Mouse (Mus musculus) stomach, postnatal 0 days (tissue): ENCODE results near the gene Shank3. TPM values are rescaled to one million over a fixed set of nuclear protein-coding genes. Genes with fewer than 3 reads are reported as not detected.

Experiments
- ATAC-seq: fragments of 200-750 bp; cut with Nextera tagmentation; 2 replicates; pipeline ENCODE4 v1.8.0; 2017; ENCODE audit not compliant: low FRiP score, low TSS enrichment
- DNase-seq: peaks from one replicate; pipeline ENCODE4 v3.0.0-alpha.2; 2016; ENCODE audit warnings: low spot score
- H3K27ac ChIP-seq: fragments of 300-500 bp; sonication (generic); replicated peaks from 2 replicates; pipeline ENCODE4 v1.5.1; 2014; ENCODE audit warnings: mild to moderate bottlenecking, control low read depth
- H3K27me3 ChIP-seq: fragments of 300-500 bp; sonication (generic); 2 replicates; pipeline ENCODE4 v1.6.1; 2014; ENCODE audit warnings: low read length; ENCODE audit not compliant: control insufficient read depth, insufficient read depth
- H3K36me3 ChIP-seq: fragments of 300-500 bp; sonication (generic); 2 replicates; pipeline ENCODE4 v1.6.1; 2014; ENCODE audit warnings: low read length, mixed read lengths; ENCODE audit not compliant: control insufficient read depth, insufficient read depth
- H3K4me1 ChIP-seq: fragments of 300-500 bp; sonication (generic); replicated peaks from 2 replicates; pipeline ENCODE4 v1.6.1; 2014; ENCODE audit warnings: antibody characterized with exemption; ENCODE audit not compliant: control insufficient read depth, insufficient read depth
- H3K4me2 ChIP-seq: fragments of 300-500 bp; sonication (generic); replicated peaks from 2 replicates; pipeline ENCODE4 v1.6.1; 2014; ENCODE audit warnings: low read depth, mild to moderate bottlenecking, control low read depth, moderate library complexity
- H3K4me3 ChIP-seq: fragments of 300-500 bp; sonication (generic); 2 replicates; pipeline ENCODE4 v1.5.1; 2014; ENCODE audit warnings: low read depth, low read length, control low read depth
- H3K9ac ChIP-seq: fragments of 300-500 bp; sonication (generic); 2 replicates; pipeline ENCODE4 v1.6.1; 2014; ENCODE audit warnings: mild to moderate bottlenecking, low read length, control low read depth, mixed read lengths
- H3K9me3 ChIP-seq: fragments of 300-500 bp; sonication (generic); 2 replicates; pipeline ENCODE4 v1.6.1; 2016; ENCODE audit warnings: low read length; ENCODE audit not compliant: control insufficient read depth
- CTCF ChIP-seq: IDR thresholded peaks from 2 replicates; pipeline ENCODE4 v1.5.1; 2016; ENCODE audit warnings: antibody characterized with exemption, low read depth, mild to moderate bottlenecking, moderate library complexity
- EP300 ChIP-seq: optimal IDR thresholded peaks from 2 replicates; pipeline ENCODE3; 2016; ENCODE audit warnings: antibody characterized with exemption
- WGBS: fragments of 180-500 bp; shearing (Covaris S2); extraction: QIAGEN DNeasy Blood & Tissue Kit; methylation state at CpG from one replicate; pipeline ENCODE4 v1.1.7; 2014; 5-methylcytosine and 5-hydroxymethylcytosine counted together
- polyA plus RNA-seq: library from polyadenylated mRNA; unstranded; fragments of >200 nt; fragmentation: Nextera tagmentation; extraction: Ambion mirVana; gene quantifications from 2 replicates; pipeline ENCODE4 v1.2.1, GENCODE M21; 2015

Shank3 gene
- polyA plus RNA-seq, 1 experiment from 2014 or later, result 0.40 TPM

- Histone ChIP-seq H3K27me3 (no peaks in the 10 kb centered on the region), H3K9me3 (no peaks in the 10 kb centered on the region), H3K9ac (no peak overlapping the region), H3K36me3 (no peaks in the 10 kb centered on the region), H3K4me2 (no peak overlapping the region), H3K27ac (no peak overlapping the region), H3K4me3 (no peak overlapping the region), H3K4me1 (0 out of 2 replicates have a peak, but pooled peaks cover 1% of the 10 kb centered on the region)
- DNase-seq, result no peak
- ATAC-seq, result no peak
- WGBS, result 89% methylated on average over 15 of the region's 15 CpGs
- TF ChIP-seq CTCF (no peak), EP300 (no peak)
Observed at GRCm38 (mm10) chr15:89458942-89459341, 40.5 kb upstream of the Shank3 start.

GRCm38 (mm10) chr15:89459821-89460220 is 39.6 kb upstream of the Shank3 start:
- no peak overlapping the region for H3K27ac ChIP-seq
- TF ChIP-seq EP300, result no peak
- no peak for TF ChIP-seq CTCF
- WGBS, result 82% methylated on average over 7 of the region's 7 CpGs
- H3K9me3 ChIP-seq, result no peaks in the 10 kb centered on the region
- no peaks in the 10 kb centered on the region for H3K4me1 ChIP-seq
- H3K27me3 ChIP-seq, result no peaks in the 10 kb centered on the region
- no peak overlapping the region for H3K4me2 ChIP-seq
- H3K9ac ChIP-seq, result no peak overlapping the region
- no peak for DNase-seq
- H3K4me3 ChIP-seq, result no peak overlapping the region
- no peaks in the 10 kb centered on the region for H3K36me3 ChIP-seq
- ATAC-seq, result no peak

- H3K9ac ChIP-seq, result no peak overlapping the region
- 59% methylated on average over 10 of the region's 10 CpGs for WGBS
- no peak for ATAC-seq
- H3K27ac ChIP-seq, result no peak overlapping the region
- no peaks in the 10 kb centered on the region for H3K9me3 ChIP-seq
- DNase-seq, result no peak
- no peaks in the 10 kb centered on the region for H3K27me3 ChIP-seq
- H3K36me3 ChIP-seq, result no peaks in the 10 kb centered on the region
- H3K4me1 ChIP-seq, result no peaks in the 10 kb centered on the region
- no peak for TF ChIP-seq EP300
- TF ChIP-seq CTCF, result no peak
- no peak overlapping the region for H3K4me3 ChIP-seq
- H3K4me2 ChIP-seq, result no peak overlapping the region
Observed at GRCm38 (mm10) chr15:89460298-89460697, 39.1 kb upstream of the Shank3 start.

GRCm38 (mm10) chr15:89461321-89461720 is 38.1 kb upstream of the Shank3 start:
- H3K4me1 ChIP-seq, result no peaks in the 10 kb centered on the region
- no peak overlapping the region for H3K9ac ChIP-seq
- no peak for DNase-seq
- no peaks in the 10 kb centered on the region for H3K36me3 ChIP-seq
- no peak overlapping the region for H3K27ac ChIP-seq
- ATAC-seq, result no peak
- WGBS, result 72% methylated on average over 15 of the region's 15 CpGs
- H3K4me3 ChIP-seq, result no peak overlapping the region
- no peak overlapping the region for H3K4me2 ChIP-seq
- TF ChIP-seq CTCF, result no peak
- no peak for TF ChIP-seq EP300
- no peaks in the 10 kb centered on the region for H3K9me3 ChIP-seq
- no peaks in the 10 kb centered on the region for H3K27me3 ChIP-seq

- Histone ChIP-seq H3K4me1 (no peaks in the 10 kb centered on the region), H3K27ac (no peak overlapping the region), H3K9ac (no peak overlapping the region), H3K4me3 (no peak overlapping the region), H3K4me2 (no peak overlapping the region), H3K9me3 (no peaks in the 10 kb centered on the region), H3K36me3 (no peaks in the 10 kb centered on the region), H3K27me3 (no peaks in the 10 kb centered on the region)
- ATAC-seq (no peak), DNase-seq (no peak)
- no peak for TF ChIP-seq CTCF
- TF ChIP-seq EP300, result no peak
- 71% methylated on average over 7 of the region's 7 CpGs for WGBS
Observed at GRCm38 (mm10) chr15:89462176-89462575, 37.2 kb upstream of the Shank3 start.

GRCm38 (mm10) chr15:89463334-89464235 is 35.8 kb upstream of the Shank3 start:
- Histone ChIP-seq H3K4me2 (no peak overlapping the region), H3K4me1 (no peaks in the 10 kb centered on the region), H3K9ac (no peak overlapping the region), H3K27me3 (no peaks in the 10 kb centered on the region), H3K4me3 (no peak overlapping the region), H3K9me3 (no peaks in the 10 kb centered on the region), H3K27ac (no peak overlapping the region), H3K36me3 (no peaks in the 10 kb centered on the region)
- TF ChIP-seq EP300, result no peak
- peak; percentile 46 for TF ChIP-seq CTCF
- DNase-seq (no peak), ATAC-seq (no peak)
- 41% methylated on average over 5 of the region's 5 CpGs for WGBS
